Mouse (Mus musculus): Measurements from ENCODE around the gene Gm20696. TPM values are rescaled to one million over a fixed set of nuclear protein-coding genes. Genes with fewer than 3 reads are reported as not detected.

The Gm20696 gene
- total and polyA plus RNA-seq, 3 experiments = 0.59 TPM; not detected in 2

DNA sequence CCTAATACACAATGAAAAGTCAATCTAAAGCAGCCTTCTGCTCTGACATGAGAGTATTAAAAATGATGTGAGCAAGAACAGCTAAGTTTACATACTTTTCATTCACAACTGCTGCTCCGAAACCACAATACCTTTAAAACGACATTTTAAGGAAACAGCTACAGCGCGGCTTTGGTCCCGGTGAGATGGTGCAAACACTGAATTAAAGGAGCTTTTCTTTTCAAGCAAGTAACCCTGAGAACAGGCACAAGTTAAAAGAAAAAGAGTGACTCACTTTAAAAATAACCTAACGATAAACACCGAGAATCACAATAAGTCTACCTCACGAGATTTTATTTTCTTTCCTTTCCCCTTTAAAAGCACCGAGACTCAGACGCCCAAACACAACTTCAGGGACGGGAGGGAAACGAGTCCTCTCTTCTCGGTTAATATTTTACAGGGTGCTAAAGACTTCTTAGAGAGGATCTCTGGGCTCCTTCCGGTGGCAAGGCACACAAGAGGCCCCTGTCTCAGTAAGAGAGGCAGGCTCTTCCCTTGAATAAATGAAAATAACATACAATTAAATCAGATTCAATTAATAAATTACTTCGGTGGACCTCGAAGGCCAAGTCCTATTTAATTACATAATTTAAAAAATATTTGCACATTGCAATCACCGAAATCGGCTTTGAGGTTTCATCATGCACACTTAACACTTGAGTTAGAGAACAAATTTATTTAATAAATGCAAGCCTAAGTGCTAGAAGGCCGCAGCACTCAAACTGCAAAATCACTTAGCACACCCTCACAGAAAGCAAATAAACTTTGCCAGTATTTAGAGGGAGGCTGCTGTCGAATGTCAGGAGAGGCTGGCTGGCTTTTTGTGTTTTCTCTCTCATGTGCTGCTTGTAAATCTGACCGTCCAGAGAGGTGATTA lies 391.0 kb downstream of the Gm20696 start:
- Histone ChIP-seq H3K27ac (ENCODE audit: insufficient read depth, low read depth) (no peak overlapping the region), H3K27me3 (replicated peaks) (no peaks in the 10 kb centered on the region), H3K9ac (ENCODE audit: insufficient read depth, low read depth) (no peak overlapping the region; the same call in 1 of the 2 replicates), H3K79me2 (replicated peaks; ENCODE audit: control insufficient read depth, extremely low read depth, insufficient read depth, poor library complexity, severe bottlenecking) (no peaks in the 10 kb centered on the region; the same call in 1 of the 2 replicates), H3K4me3 (replicated peaks in 1 of 3; ENCODE audit: low read depth in 2 of 3, low read length in 2 of 3, poor library complexity in 1 of 3) (no peak overlapping the region), H3K36me3 (replicated peaks in 1 of 2; ENCODE audit: control insufficient read depth in 1 of 2, insufficient read depth in 1 of 2, low read length in 1 of 2) (peaks cover 0 to 4% of the 10 kb centered on the region in 2 experiments), H3K4me2 (ENCODE audit: insufficient read depth, low read depth, poor library complexity, severe bottlenecking) (peak overlapping the region; percentile 37; the same call in 1 of the 2 replicates), H3K9me3 (replicated peaks; ENCODE audit: low read length) (no peaks in the 10 kb centered on the region), H3K4me1 (ENCODE audit: control insufficient read depth in 1 of 2, insufficient read depth in 2 of 2) (peaks cover 39 to 70% of the 10 kb centered on the region in 2 experiments)
- DNase-seq (ENCODE audit: extremely low read depth) = no peak
- dilution Hi-C loops (cut with MboI; ENCODE audit: extremely low pct_ligation_motif_present, extremely low pct_unique_long_range_greater_than_20kb, low sequenced_read_pairs) (no loop called here), in situ Hi-C loops (cut with MboI; ENCODE audit: low pct_ligation_motif_present, low pct_unique_long_range_greater_than_20kb, low sequenced_read_pairs) (loop anchor here (10.0 kb wide), 1 partner anchor 179 kb away; no protein-coding TSS in a partner anchor)
- no peak for TF ChIP-seq CHD2 (IDR thresholded peaks at IDR 0.05; ENCODE audit: low read length)
- TF ChIP-seq CHD1 (IDR thresholded peaks at IDR 0.05; ENCODE audit: low read depth, low read length) = peak; percentile 10; the same call in 1 of the 2 replicates

DNA sequence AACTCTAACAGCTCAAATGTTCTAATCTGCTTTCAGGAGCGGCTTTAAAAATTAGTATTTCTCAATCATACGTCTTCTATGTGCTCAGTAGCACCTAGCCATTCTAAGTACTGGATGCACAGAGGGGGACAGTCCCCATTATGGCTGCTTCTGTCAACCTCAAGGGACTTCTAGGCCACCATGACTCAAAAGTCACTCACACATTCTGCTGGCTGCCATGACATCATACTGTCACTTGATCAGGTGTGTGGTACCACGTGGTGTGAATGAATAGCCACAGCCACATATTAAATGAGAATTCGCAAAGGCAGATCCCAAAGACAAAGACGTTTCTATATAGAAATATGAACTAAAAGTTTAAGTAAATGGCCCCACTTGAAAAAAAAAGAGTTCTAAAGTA lies 391.9 kb downstream of the Gm20696 start:
- dilution Hi-C loops (cut with MboI; ENCODE audit: extremely low pct_ligation_motif_present, extremely low pct_unique_long_range_greater_than_20kb, low sequenced_read_pairs) = no loop called here
- in situ Hi-C loops (cut with MboI; ENCODE audit: low pct_ligation_motif_present, low pct_unique_long_range_greater_than_20kb, low sequenced_read_pairs) = loop anchor here (10.0 kb wide), 1 partner anchor 180 kb away; no protein-coding TSS in a partner anchor
- no peaks in the 10 kb centered on the region; the same call in none of the 2 replicates for H3K79me2 ChIP-seq (replicated peaks; ENCODE audit: control insufficient read depth, extremely low read depth, insufficient read depth, poor library complexity, severe bottlenecking)
- TF ChIP-seq POLR2A (IDR thresholded peaks at IDR 0.05; ENCODE audit: low read depth, low read length) (peak; percentile 40; the same call in 1 of the 2 replicates), MEF2A (IDR thresholded peaks at IDR 0.05; ENCODE audit: borderline replicate concordance, low read depth, low read length) (peak; percentile 93), POLR2AphosphoS2 (IDR thresholded peaks at IDR 0.05; ENCODE audit: low read depth, low read length) (no peak), HCFC1 (IDR thresholded peaks at IDR 0.05; ENCODE audit: low read depth, low read length) (0 out of 2 replicates have a peak, but pooled peaks have one; percentile 33), TCF12 (IDR thresholded peaks at IDR 0.05; ENCODE audit: low read depth, low read length) (peak; percentile 96), PAX5 (IDR thresholded peaks at IDR 0.05; ENCODE audit: low read length) (no peak), ETS1 (conservative IDR thresholded peaks at IDR 0.05; ENCODE audit: low read depth, low read length) (peak; percentile 99), MAX (IDR thresholded peaks at IDR 0.05; ENCODE audit: low read length) (peak; percentile 99), IRF4 (IDR thresholded peaks at IDR 0.05; ENCODE audit: low read depth, low read length) (peak; percentile 98), RCOR1 (conservative IDR thresholded peaks at IDR 0.05; ENCODE audit: low read depth, low read length) (peak; percentile 97), UBTF (IDR thresholded peaks at IDR 0.05; ENCODE audit: low read depth, low read length) (no peak), NELFE (IDR thresholded peaks at IDR 0.05; ENCODE audit: low read depth, low read length) (no peak), ZNF384 (IDR thresholded peaks at IDR 0.05; ENCODE audit: low read depth, low read length) (peak; percentile 57), RAD21 (IDR thresholded peaks at IDR 0.05; ENCODE audit: low read depth, low read length) (no peak; the same call in none of the 2 replicates), CTCF (conservative IDR thresholded peaks at IDR 0.05 in 1 of 2, IDR thresholded peaks at IDR 0.05 in 1 of 2; ENCODE audit: low read depth in 2 of 2, low read length in 2 of 2) (no peak), E2F4 (IDR thresholded peaks at IDR 0.05; ENCODE audit: insufficient replicate concordance, low read depth, low read length) (no peak), JUN (IDR thresholded peaks at IDR 0.05; ENCODE audit: insufficient read depth, low read depth, low read length) (peak; percentile 96), MYC (IDR thresholded peaks at IDR 0.05; ENCODE audit: low read depth, low read length) (peak; percentile 95), ELF1 (IDR thresholded peaks at IDR 0.05; ENCODE audit: low read depth, low read length) (no peak), CHD2 (IDR thresholded peaks at IDR 0.05; ENCODE audit: low read length) (peak; percentile 56), SIN3A (IDR thresholded peaks at IDR 0.05; ENCODE audit: low read length) (peak; percentile 95), GABPA (IDR thresholded peaks at IDR 0.05; ENCODE audit: insufficient replicate concordance, low read depth, low read length) (peak; percentile 37), MAFK (IDR thresholded peaks at IDR 0.05; ENCODE audit: insufficient replicate concordance, low read length) (peak; percentile 79; the same call in 1 of the 2 replicates), KAT2A (IDR thresholded peaks at IDR 0.05; ENCODE audit: insufficient replicate concordance, low read length) (0 out of 2 replicates have a peak, but pooled peaks have one; percentile 55), TBP (conservative IDR thresholded peaks at IDR 0.05; ENCODE audit: low read depth, low read length) (0 out of 2 replicates have a peak, but pooled peaks have one; percentile 4), CHD1 (IDR thresholded peaks at IDR 0.05; ENCODE audit: low read depth, low read length) (no peak; the same call in 1 of the 2 replicates), MAZ (IDR thresholded peaks at IDR 0.05; ENCODE audit: low read depth, low read length) (peak; percentile 17; the same call in 1 of the 2 replicates), USF1 (IDR thresholded peaks at IDR 0.05; ENCODE audit: low read depth, low read length) (peak; percentile 91), MXI1 (IDR thresholded peaks at IDR 0.05; ENCODE audit: low read depth, low read length) (peak; percentile 90)

More for the DNA sequence above, 391.9 kb downstream of the Gm20696 start:
- peaks cover 39 to 73% of the 10 kb centered on the region in 2 experiments for H3K4me1 ChIP-seq (ENCODE audit: control insufficient read depth in 1 of 2, insufficient read depth in 2 of 2)
- H3K27ac ChIP-seq (ENCODE audit: insufficient read depth, low read depth) = peak overlapping the region; percentile 98
- no peaks in the 10 kb centered on the region for H3K9me3 ChIP-seq (replicated peaks; ENCODE audit: low read length)
- peak overlapping the region; percentile 73 for H3K4me2 ChIP-seq (ENCODE audit: insufficient read depth, low read depth, poor library complexity, severe bottlenecking)
- peak; percentile 97 for DNase-seq (ENCODE audit: extremely low read depth)
- H3K36me3 ChIP-seq (replicated peaks in 1 of 2; ENCODE audit: control insufficient read depth in 1 of 2, insufficient read depth in 1 of 2, low read length in 1 of 2) = peaks cover 0 to 4% of the 10 kb centered on the region in 2 experiments
- H3K4me3 ChIP-seq (replicated peaks in 1 of 3; ENCODE audit: low read depth in 2 of 3, low read length in 2 of 3, poor library complexity in 1 of 3) = peak overlapping the region in 2 of 3 experiments; percentile 13 to 49
- H3K27me3 ChIP-seq (replicated peaks) = no peaks in the 10 kb centered on the region
- H3K9ac ChIP-seq (ENCODE audit: insufficient read depth, low read depth) = peak overlapping the region; percentile 76
